Mouse (Mus musculus): Measurements from ENCODE around the gene Ehbp1. TPM values are rescaled to one million over a fixed set of nuclear protein-coding genes. Genes with fewer than 3 reads are reported as not detected.

The Ehbp1 gene
- polyA plus RNA-seq, 1 experiment from 2014 or later, result 21.7 TPM

- Histone ChIP-seq H3K9ac (replicated peaks; ENCODE audit: low read depth, low read length) (no peak overlapping the region), H3K4me2 (replicated peaks; ENCODE audit: low read depth, low read length) (no peak overlapping the region), H3K36me3 (ENCODE audit: control insufficient read depth, insufficient read depth, low read length) (no peaks in the 10 kb centered on the region; the same call in 1 of the 2 replicates), H3K27me3 (ENCODE audit: control insufficient read depth, insufficient read depth, low read length) (no peaks in the 10 kb centered on the region), H3K9me3 (ENCODE audit: control insufficient read depth, low read depth, low read length) (no peaks in the 10 kb centered on the region), H3K27ac (ENCODE audit: low read length) (no peak overlapping the region), H3K4me3 (ENCODE audit: low read depth, low read length) (no peak overlapping the region), H3K4me1 (ENCODE audit: control insufficient read depth, insufficient read depth, low read length) (no peaks in the 10 kb centered on the region)
- WGBS, result 89% methylated on average over 6 of the region's 6 CpGs
- no peak for ATAC-seq (ENCODE audit: insufficient number of reproducible peaks, insufficient read depth, low FRiP score, low read depth)
These were observed 286.2 kb downstream of the Ehbp1 start for GRCm38 (mm10) chr11:22055908-22056307.

DNA sequence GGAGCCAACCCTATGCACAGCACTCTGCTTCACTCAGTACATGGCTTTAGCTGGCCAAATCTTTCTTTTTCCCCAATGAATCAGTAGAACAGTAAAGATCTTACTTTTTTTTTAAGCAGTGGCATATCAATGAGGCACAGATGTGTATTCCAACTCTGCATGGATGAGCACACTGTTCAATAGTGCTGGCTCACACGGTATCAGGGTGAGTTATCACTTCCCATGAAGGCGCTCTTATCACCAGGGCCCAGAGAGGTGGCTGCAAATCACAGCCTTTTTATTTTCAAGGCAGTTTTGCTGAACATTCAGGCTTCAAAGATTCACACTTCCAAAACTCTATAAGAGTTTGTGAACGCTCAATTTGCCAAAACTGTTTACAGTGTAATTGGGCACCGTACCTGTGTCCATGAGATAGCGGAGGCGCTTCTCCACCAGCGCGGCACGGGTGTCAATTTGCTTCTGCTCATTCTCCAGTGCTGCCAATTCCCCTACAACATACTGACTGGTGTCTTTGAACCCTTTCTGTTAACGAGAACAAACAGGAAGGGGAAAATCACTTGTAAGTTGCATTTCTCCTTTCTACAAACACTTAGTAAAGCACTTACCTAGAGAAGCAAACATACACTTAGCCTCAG lies 288.9 kb downstream of the Ehbp1 start:
- no peak overlapping the region for H3K27ac ChIP-seq (ENCODE audit: low read length)
- H3K27me3 ChIP-seq (ENCODE audit: control insufficient read depth, insufficient read depth, low read length), result no peaks in the 10 kb centered on the region
- H3K9me3 ChIP-seq (ENCODE audit: control insufficient read depth, low read depth, low read length), result no peaks in the 10 kb centered on the region
- no peak for ATAC-seq (ENCODE audit: insufficient number of reproducible peaks, insufficient read depth, low FRiP score, low read depth)
- 80% methylated on average over 10 of the region's 10 CpGs for WGBS
- H3K4me1 ChIP-seq (ENCODE audit: control insufficient read depth, insufficient read depth, low read length), result no peaks in the 10 kb centered on the region
- no peak overlapping the region for H3K4me3 ChIP-seq (ENCODE audit: low read depth, low read length)
- H3K4me2 ChIP-seq (replicated peaks; ENCODE audit: low read depth, low read length), result no peak overlapping the region
- no peaks in the 10 kb centered on the region; the same call in 1 of the 2 replicates for H3K36me3 ChIP-seq (ENCODE audit: control insufficient read depth, insufficient read depth, low read length)
- H3K9ac ChIP-seq (replicated peaks; ENCODE audit: low read depth, low read length), result no peak overlapping the region

DNA sequence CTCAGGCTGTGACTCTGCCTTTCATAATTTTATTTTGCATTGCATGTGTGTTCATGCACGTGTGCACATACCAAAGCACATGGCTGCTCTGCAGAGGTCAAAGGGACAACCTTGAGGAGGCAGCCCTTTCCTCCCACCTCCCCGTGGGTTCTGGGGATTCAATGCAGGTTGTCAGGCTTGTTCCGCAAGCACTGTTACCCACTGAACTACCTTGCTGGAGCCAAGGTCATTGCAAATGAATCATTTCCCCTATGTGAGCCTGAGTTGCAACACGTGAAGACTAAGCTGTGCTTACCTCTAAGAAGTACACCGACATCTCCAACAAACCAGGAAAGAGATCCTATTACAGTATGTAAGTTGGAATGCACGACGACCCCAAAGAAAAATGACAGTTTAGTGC lies 291.2 kb downstream of the Ehbp1 start:
- 67% methylated on average over 7 of the region's 7 CpGs for WGBS
- no peak overlapping the region for H3K4me2 ChIP-seq (replicated peaks; ENCODE audit: low read depth, low read length)
- H3K4me3 ChIP-seq (ENCODE audit: low read depth, low read length), result no peak overlapping the region
- H3K4me1 ChIP-seq (ENCODE audit: control insufficient read depth, insufficient read depth, low read length), result no peaks in the 10 kb centered on the region
- no peaks in the 10 kb centered on the region for H3K9me3 ChIP-seq (ENCODE audit: control insufficient read depth, low read depth, low read length)
- no peak for ATAC-seq (ENCODE audit: insufficient number of reproducible peaks, insufficient read depth, low FRiP score, low read depth)
- no peak overlapping the region for H3K27ac ChIP-seq (ENCODE audit: low read length)
- H3K9ac ChIP-seq (replicated peaks; ENCODE audit: low read depth, low read length), result no peak overlapping the region
- no peaks in the 10 kb centered on the region; the same call in 1 of the 2 replicates for H3K36me3 ChIP-seq (ENCODE audit: control insufficient read depth, insufficient read depth, low read length)
- no peaks in the 10 kb centered on the region for H3K27me3 ChIP-seq (ENCODE audit: control insufficient read depth, insufficient read depth, low read length)

DNA sequence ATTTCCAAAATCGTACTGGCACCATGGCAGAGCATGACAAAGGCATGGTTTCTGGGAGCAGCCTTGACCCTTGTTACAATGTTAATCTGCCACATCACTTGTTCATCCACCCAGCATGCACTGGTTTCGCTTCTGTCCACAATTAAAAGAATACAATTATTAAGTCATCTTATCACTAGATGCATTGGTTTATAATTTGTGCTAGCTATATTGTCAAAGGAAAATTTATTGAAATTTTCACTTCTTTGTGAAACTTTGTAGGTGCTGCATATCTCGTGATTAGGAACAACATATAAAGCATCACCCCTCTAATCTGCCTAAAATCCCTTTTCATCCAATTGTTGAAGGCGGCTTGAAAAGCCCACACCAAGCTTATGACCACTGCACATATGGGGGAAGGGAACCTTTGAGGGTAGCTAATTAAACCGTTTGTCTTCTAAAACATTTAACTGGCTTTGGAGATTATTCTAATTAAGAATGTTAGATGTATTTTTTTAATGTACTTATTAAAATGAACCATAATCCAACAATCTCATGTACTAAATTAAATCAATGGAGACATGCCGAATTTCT lies 302.2 kb downstream of the Ehbp1 start:
- H3K9me3 ChIP-seq (ENCODE audit: control insufficient read depth, low read depth, low read length), result no peaks in the 10 kb centered on the region
- H3K27me3 ChIP-seq (ENCODE audit: control insufficient read depth, insufficient read depth, low read length), result no peaks in the 10 kb centered on the region
- no peak overlapping the region for H3K9ac ChIP-seq (replicated peaks; ENCODE audit: low read depth, low read length)
- H3K4me1 ChIP-seq (ENCODE audit: control insufficient read depth, insufficient read depth, low read length), result no peaks in the 10 kb centered on the region
- H3K4me3 ChIP-seq (ENCODE audit: low read depth, low read length), result no peak overlapping the region
- no peaks in the 10 kb centered on the region for H3K36me3 ChIP-seq (ENCODE audit: control insufficient read depth, insufficient read depth, low read length)
- no peak overlapping the region for H3K4me2 ChIP-seq (replicated peaks; ENCODE audit: low read depth, low read length)
- ATAC-seq (ENCODE audit: insufficient number of reproducible peaks, insufficient read depth, low FRiP score, low read depth), result no peak
- no peak overlapping the region for H3K27ac ChIP-seq (ENCODE audit: low read length)
- 84% methylated on average over 6 of the region's 6 CpGs for WGBS

GRCm38 (mm10) chr11:22034564-22035105 lies 307.5 kb downstream of the Ehbp1 start:
- no peaks in the 10 kb centered on the region for H3K36me3 ChIP-seq (ENCODE audit: control insufficient read depth, insufficient read depth, low read length)
- no peaks in the 10 kb centered on the region for H3K9me3 ChIP-seq (ENCODE audit: control insufficient read depth, low read depth, low read length)
- H3K27me3 ChIP-seq (ENCODE audit: control insufficient read depth, insufficient read depth, low read length), result no peaks in the 10 kb centered on the region
- 62% methylated on average over 7 of the region's 7 CpGs for WGBS
- no peak overlapping the region for H3K4me2 ChIP-seq (replicated peaks; ENCODE audit: low read depth, low read length)
- no peak for ATAC-seq (ENCODE audit: insufficient number of reproducible peaks, insufficient read depth, low FRiP score, low read depth)
- H3K9ac ChIP-seq (replicated peaks; ENCODE audit: low read depth, low read length), result no peak overlapping the region
- H3K4me3 ChIP-seq (ENCODE audit: low read depth, low read length), result no peak overlapping the region
- H3K27ac ChIP-seq (ENCODE audit: low read length), result no peak overlapping the region
- no peaks in the 10 kb centered on the region for H3K4me1 ChIP-seq (ENCODE audit: control insufficient read depth, insufficient read depth, low read length)

GRCm38 (mm10) chr11:22033582-22033981 lies 308.5 kb downstream of the Ehbp1 start:
- no peak overlapping the region for H3K27ac ChIP-seq (ENCODE audit: low read length)
- no peak for ATAC-seq (ENCODE audit: insufficient number of reproducible peaks, insufficient read depth, low FRiP score, low read depth)
- no peaks in the 10 kb centered on the region for H3K9me3 ChIP-seq (ENCODE audit: control insufficient read depth, low read depth, low read length)
- 90% methylated on average over 3 of the region's 3 CpGs for WGBS
- H3K4me1 ChIP-seq (ENCODE audit: control insufficient read depth, insufficient read depth, low read length), result no peaks in the 10 kb centered on the region
- no peaks in the 10 kb centered on the region for H3K36me3 ChIP-seq (ENCODE audit: control insufficient read depth, insufficient read depth, low read length)
- no peak overlapping the region for H3K4me3 ChIP-seq (ENCODE audit: low read depth, low read length)
- H3K4me2 ChIP-seq (replicated peaks; ENCODE audit: low read depth, low read length), result no peak overlapping the region
- no peak overlapping the region for H3K9ac ChIP-seq (replicated peaks; ENCODE audit: low read depth, low read length)
- no peaks in the 10 kb centered on the region for H3K27me3 ChIP-seq (ENCODE audit: control insufficient read depth, insufficient read depth, low read length)

DNA sequence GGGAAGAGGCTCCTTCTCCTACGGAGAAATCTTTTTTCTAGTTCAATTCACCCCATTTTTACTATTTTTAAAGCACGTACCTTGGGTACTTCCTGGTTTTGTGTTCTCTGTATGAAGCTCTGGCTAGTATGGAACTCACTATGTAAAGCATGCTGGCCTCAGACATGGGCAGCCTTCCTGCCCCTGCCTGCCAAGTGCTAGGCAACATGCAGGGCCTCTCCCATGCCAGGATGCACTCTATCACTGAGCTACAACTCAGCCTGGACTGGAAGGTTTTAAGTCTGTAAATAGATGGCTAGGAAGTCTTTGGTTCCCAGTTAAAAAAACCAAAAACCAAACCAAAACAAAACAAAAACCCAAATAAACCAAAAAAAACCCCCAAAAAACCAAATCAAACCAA lies 321.5 kb downstream of the Ehbp1 start:
- Histone ChIP-seq H3K9me3 (ENCODE audit: control insufficient read depth, low read depth, low read length) (no peaks in the 10 kb centered on the region), H3K4me3 (ENCODE audit: low read depth, low read length) (no peak overlapping the region), H3K27me3 (ENCODE audit: control insufficient read depth, insufficient read depth, low read length) (no peaks in the 10 kb centered on the region), H3K4me2 (replicated peaks; ENCODE audit: low read depth, low read length) (no peak overlapping the region), H3K4me1 (ENCODE audit: control insufficient read depth, insufficient read depth, low read length) (no peaks in the 10 kb centered on the region), H3K36me3 (ENCODE audit: control insufficient read depth, insufficient read depth, low read length) (no peaks in the 10 kb centered on the region), H3K27ac (ENCODE audit: low read length) (no peak overlapping the region), H3K9ac (replicated peaks; ENCODE audit: low read depth, low read length) (no peak overlapping the region)
- 86% methylated on average over 2 of the region's 2 CpGs for WGBS
- no peak for ATAC-seq (ENCODE audit: insufficient number of reproducible peaks, insufficient read depth, low FRiP score, low read depth)

- 81% methylated on average over 8 of the region's 8 CpGs for WGBS
- ATAC-seq (ENCODE audit: insufficient number of reproducible peaks, insufficient read depth, low FRiP score, low read depth), result no peak
- no peak overlapping the region for H3K9ac ChIP-seq (replicated peaks; ENCODE audit: low read depth, low read length)
- H3K4me2 ChIP-seq (replicated peaks; ENCODE audit: low read depth, low read length), result no peak overlapping the region
- no peaks in the 10 kb centered on the region for H3K9me3 ChIP-seq (ENCODE audit: control insufficient read depth, low read depth, low read length)
- H3K27ac ChIP-seq (ENCODE audit: low read length), result no peak overlapping the region
- H3K4me3 ChIP-seq (ENCODE audit: low read depth, low read length), result no peak overlapping the region
- no peaks in the 10 kb centered on the region for H3K27me3 ChIP-seq (ENCODE audit: control insufficient read depth, insufficient read depth, low read length)
- no peaks in the 10 kb centered on the region for H3K36me3 ChIP-seq (ENCODE audit: control insufficient read depth, insufficient read depth, low read length)
- H3K4me1 ChIP-seq (ENCODE audit: control insufficient read depth, insufficient read depth, low read length), result no peaks in the 10 kb centered on the region
These were observed 324.6 kb downstream of the Ehbp1 start for GRCm38 (mm10) chr11:22017444-22017843.
